Mouse (Mus musculus): ENCODE data around the gene Hoxd8.

The Hoxd8 gene

GRCm38 (mm10) chr2:74686301-74686987 is 18.0 kb upstream of the Hoxd8 start:
- DNase-seq (ENCODE audit: low spot score) = no peak

- DNase-seq (ENCODE audit: low spot score) = no peak
Measured at GRCm38 (mm10) chr2:74686988-74687697, 17.3 kb upstream of the Hoxd8 start.

DNA sequence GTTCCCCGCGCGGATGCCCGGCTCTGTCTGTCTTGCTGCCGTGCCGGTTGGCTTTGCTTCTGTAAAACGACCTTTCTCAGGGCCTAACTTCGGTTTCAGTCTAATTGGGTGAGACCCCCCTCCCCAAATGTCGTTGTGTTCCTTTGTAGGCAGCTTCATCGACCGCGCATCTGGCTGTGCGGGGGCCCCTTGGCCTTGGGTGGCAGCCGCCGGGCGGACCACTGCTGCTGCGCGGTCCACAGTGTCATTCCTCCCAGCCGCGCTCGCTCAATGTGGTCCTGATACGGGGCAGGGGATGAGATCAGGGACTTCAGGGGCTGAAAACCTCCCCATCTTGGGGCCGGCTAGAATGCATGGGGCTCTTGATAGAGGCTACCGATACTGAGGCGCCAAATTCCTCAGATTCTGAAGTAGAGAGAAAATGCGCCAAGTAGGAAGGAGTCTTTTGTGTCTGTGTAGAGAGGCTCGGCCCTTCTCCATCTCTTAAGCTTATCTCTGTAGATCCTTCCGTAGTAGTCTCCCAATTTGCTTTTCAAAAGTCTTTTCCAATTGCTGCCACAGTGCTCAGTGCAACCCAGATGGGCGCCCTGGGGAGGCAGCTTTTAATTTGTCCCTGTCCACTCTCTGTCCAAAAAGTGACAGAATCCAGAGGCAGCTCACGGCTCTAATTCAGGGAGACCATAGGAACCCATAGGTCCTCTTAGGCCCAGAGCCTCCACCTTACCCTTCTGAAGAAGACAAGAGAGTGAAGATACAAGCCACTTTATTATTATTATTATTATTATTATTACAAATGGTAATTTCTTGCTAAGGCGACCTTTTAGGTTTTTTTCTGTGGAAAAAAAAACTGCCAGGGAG is 16.5 kb upstream of the Hoxd8 start:
- DNase-seq (ENCODE audit: low spot score) = no peak

- DNase-seq (ENCODE audit: low spot score) = no peak
Measured at GRCm38 (mm10) chr2:74688795-74689573, 15.4 kb upstream of the Hoxd8 start.

DNA sequence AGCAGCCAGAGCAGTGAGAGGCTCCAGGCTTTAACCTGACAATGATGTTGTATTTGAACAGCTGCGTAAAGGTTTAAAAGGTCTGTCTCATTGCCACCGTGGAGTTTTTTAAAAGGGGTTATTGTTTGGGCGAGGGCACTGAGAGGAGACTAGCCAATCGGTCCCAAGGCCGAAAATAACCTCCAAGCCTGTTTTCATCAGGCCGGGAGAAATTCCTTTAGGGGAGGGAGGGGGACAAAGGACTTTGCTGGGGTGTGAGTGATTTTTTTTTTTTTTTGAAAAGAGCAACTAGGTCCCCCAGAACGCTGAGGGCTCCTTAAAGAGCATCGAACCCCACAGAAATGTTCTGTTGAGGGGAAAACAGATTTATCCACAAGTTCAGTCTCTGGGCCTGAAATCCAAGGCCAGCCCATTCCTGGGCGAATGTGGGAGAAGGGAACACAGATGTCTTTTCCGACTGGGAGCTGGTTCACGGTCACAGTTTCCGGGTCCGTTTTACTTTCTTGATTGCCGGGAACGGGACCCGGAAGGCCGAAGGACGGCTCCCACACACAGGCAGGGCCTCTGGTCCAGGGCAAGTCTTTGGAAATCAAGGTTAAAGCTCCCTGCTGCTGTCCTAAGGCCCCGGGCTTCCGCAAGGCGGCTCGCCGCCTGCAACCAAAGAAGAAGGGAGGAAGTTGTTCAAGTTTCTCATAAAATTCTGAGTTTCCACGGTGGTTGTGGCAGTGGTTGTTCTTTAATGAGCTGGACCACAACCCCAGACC is 14.7 kb upstream of the Hoxd8 start:
- no peak for DNase-seq (ENCODE audit: low spot score)

GRCm38 (mm10) chr2:74690338-74690716 is 14.1 kb upstream of the Hoxd8 start:
- DNase-seq (ENCODE audit: low spot score) = no peak

- peak; percentile 60 for DNase-seq (ENCODE audit: low spot score)
Measured at GRCm38 (mm10) chr2:74691022-74691951, 13.1 kb upstream of the Hoxd8 start, which contains the start of gene Hoxd10. TSS of gene Hoxd10 (plus strand) at chr2:74691924.

DNA sequence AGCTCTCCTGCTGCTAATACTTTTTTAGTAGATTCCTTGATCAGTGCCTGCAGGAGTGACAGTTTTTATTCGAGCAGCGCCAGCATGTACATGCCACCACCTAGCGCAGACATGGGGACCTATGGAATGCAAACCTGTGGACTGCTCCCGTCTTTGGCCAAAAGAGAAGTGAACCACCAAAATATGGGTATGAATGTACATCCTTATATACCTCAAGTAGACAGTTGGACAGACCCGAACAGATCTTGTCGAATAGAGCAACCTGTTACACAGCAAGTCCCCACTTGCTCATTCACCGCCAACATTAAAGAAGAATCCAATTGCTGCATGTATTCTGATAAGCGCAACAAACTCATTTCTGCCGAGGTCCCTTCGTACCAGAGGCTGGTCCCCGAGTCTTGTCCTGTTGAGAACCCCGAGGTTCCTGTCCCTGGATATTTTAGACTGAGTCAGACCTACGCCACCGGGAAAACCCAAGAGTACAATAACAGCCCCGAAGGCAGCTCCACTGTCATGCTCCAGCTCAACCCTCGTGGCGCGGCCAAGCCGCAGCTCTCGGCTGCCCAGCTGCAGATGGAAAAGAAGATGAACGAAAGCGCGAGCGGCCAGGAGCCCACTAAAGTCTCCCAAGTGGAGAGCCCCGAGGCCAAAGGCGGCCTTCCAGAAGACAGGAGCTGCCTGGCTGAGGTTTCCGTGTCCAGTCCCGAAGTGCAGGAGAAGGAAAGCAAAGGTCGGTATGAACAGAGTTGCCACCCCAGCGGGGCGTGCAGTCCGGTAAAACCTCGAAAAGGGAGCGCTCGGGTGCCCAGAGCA is 12.2 kb upstream of the Hoxd8 start:
- no peak for DNase-seq (ENCODE audit: low spot score)

DNA sequence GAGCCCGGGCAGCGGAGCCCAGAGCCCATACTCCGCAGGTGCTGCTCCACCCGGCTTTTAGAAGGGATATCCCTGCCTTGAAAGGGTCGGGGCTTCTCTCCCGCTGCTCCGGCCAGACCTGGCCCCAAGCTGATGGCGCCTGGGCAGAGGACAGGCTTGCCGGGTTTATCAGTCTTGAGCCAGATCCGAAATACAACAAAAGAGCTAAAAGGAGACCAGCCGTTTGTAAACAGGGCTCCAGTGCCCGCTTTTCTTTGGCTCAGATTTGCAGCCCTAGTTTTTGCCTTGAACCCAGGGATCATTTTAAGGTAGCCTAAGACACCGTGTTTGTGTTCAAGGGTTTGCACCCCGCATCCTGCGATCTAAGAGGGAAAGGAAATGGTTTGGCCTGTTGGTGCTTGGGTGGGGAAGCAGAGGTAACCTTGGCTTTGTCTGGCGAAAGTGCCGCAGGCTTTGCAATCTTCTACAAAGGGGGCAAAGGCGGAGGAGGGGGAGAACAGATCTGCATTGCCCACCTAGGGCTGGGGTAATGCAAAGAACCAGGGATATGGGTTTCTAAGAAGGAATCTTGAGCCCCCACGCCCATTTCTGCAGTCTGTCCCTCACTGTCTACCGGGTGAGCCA is 11.5 kb upstream of the Hoxd8 start:
- no peak for DNase-seq (ENCODE audit: low spot score)

DNA sequence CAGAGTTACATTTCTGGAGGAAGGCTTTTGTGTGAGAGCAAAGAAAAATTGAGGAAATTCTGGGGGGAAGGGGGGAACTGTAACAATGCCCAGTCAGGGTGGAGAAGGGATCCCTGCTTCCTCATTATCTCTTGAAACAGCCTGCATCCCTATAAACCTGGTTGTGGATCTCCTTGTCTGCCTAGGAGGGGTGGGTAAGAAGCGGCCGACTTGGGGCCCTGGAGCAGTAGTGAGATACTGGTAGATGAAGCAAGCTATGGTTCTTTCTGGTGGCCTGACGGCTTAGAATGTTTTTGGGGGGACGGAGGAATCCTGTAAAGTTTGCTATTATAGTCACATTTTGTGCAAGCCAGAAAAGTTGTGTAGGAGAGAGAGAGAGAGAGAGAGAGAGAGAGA is 11.0 kb upstream of the Hoxd8 start:
- no peak for DNase-seq (ENCODE audit: low spot score)

- DNase-seq (ENCODE audit: low spot score) = no peak
Measured at GRCm38 (mm10) chr2:74694066-74694465, 10.3 kb upstream of the Hoxd8 start.

- no peak for DNase-seq (ENCODE audit: low spot score)
Measured at GRCm38 (mm10) chr2:74695383-74695782, 9.0 kb upstream of the Hoxd8 start.

DNA sequence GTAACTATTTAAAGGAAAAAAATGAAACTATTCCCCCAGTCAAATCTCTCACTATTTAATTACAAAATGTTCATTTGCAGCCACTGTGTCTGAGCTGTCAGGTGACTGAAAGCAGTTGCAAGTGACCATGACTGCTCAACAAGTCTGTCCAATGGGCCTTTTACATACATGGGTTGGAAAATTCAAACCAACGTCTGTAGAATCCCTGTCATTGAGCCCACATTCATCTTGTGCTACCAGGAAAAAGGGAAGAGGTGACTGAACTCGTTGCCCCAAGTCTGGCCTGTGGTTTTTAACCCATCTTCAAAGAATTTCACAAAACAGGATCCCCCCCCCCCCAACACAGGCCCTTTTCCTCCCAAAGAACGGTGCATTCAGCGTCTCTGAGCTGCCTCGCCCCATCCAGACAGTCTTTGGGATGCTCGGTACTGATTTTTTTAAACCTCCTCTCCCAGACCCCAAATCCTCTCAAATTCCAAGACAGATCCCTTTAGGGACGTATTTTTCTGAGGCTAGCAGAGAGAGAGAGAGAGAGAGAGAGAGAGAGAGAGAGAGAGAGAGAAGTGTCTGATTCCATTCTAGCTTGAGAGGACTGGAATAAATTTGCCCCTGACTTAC is 8.5 kb upstream of the Hoxd8 start:
- DNase-seq (ENCODE audit: low spot score) = no peak

DNA sequence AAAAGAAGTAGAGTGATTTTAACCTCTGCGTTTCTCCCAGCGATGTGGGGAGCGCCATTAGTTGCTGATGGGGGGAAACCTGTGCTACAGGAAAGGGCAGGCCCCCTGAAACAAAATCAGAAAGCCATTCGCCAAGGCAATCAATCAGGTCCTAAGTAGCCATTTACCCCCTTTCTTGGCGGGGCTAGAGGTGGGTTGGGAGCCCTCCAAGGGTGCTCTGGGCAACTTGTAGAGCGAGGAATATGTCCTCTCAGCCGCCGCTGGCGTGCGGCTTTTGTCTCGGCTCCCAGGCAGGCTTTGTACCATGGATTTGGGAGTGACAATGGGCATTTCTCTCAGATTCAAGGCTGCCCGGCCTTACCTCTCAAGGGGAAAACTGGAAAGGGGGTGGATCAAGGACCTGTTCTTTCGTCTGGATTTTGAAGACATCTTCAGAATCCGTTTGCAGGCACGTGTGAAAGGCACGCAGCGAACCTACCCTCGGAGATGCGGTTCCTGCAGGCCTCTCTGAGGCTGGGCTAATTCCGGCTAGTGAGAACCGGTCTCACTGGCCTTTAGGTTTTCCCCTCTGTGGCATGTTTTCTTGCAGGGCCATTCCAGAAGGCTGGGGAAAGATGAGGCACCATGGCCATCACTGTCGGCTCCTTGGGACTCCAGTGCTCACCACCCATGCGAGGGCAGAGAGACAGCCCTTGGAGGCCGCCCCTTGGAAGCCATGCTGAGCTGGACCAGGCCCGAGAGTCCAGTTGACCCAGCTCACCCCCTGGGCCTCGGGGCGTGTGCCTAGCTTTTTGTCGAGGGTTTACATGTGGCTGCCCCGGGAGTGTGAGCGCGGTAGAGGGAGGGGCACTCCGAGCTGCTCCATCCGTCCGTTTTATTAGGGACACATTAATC is 7.7 kb upstream of the Hoxd8 start:
- no peak for DNase-seq (ENCODE audit: low spot score)

- DNase-seq (ENCODE audit: low spot score) = no peak
Measured at GRCm38 (mm10) chr2:74697567-74698121, 6.8 kb upstream of the Hoxd8 start, which contains the start of gene Hoxd9. TSS of gene Hoxd9 (plus strand) at chr2:74697727.

DNA sequence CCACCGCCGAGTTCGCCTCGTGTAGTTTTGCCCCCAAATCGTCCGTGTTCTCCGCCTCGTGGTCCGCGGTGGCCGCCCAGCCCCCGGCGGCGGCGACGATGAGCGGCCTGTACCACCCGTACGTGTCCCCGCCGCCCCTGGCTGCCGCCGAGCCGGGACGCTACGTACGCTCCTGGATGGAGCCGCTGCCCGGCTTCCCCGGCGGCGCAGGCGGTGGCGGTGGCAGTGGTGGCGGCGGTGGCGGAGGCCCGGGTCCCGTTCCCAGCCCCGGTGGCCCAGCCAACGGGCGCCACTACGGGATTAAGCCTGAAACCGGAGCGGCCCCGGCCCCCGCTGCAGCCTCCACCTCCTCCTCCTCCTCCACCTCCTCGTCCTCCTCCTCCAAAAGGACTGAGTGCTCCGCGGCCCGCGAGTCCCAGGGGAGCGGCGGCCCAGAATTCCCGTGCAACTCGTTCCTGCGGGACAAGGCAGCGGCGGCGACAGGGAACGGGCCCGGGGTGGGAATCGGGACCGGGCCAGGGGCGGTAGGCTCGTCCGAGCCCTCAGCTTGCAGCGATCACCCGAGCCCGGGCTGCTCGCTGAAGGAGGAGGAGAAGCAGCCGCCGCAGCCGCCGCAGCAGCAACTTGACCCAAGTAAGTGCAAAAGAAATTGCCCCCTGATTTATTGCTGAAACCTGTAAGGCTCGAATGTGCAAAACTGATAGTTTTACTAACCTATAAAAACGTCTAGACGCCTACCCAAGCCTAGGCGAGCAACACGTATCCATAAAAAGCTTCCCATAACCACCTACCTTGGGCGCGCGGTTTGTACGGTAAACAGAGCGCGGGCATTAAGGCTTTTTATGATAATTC is 6.0 kb upstream of the Hoxd8 start:
- DNase-seq (ENCODE audit: low spot score) = no peak
